Mouse (Mus musculus): Measurements from ENCODE around the gene Jund. TPM values are rescaled to one million over a fixed set of nuclear protein-coding genes. Genes with fewer than 3 reads are reported as not detected.

Gene Jund
- total and polyA plus RNA-seq, 3 experiments, result 16.5 to 18.8 TPM; not detected in 1

DNA sequence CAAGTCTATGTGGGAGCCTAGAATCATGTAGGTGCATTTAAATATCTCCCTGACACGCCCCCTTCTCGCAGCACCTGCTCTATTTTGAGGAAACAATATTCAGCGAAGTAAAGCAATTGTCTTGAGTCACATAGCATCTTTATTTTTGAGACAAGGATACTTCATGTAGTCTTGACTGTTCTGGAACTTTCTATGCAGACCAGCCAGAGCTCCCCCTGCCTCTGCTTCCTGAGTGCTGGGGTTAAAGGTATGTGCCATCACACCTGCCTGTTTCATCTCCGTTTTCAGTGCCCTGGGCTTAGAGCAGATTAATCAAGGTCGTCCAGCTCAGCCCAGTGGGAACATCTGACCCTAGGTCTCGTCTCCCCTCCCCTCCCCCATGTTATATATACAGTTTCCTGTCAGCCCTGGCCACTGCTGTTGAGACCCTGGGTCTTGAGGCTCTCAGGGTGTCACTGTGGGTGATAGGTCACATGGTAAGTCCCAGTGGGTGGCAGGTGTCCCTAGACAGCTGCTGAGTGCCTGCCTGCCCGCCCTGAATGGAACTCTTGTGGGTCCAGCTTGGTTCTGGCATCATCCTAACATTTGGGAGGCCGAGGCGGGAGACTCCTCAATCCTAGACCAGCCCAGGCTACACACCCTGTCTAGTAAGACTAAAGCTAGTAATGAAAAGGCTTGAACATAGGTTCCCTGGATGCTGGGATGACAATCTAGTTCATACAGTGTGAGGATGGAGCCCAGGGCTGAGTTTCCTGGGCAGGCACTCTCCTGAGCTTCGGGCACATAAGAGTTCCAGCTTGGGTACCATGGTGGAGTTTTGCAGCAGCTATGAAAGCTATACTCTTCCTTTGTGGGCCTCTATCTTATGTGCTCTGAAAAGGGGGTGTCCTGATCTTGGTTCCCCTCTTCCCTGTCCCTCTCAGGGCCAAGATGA is 2.6 kb downstream of the Jund start:
- H3K9me3 ChIP-seq (replicated peaks; ENCODE audit: insufficient read depth, low read length), result no peaks in the 10 kb centered on the region
- no peak overlapping the region for H3K4me3 ChIP-seq (ENCODE audit: control insufficient read depth in 1 of 2, insufficient read depth in 1 of 2, low read depth in 2 of 2, low read length in 2 of 2)
- no peak overlapping the region for H3K27ac ChIP-seq (ENCODE audit: control insufficient read depth, low read depth, low read length)
- TF ChIP-seq ZMIZ1 (IDR thresholded peaks at IDR 0.05; ENCODE audit: low read depth, low read length) (no peak), GATA1 (IDR thresholded peaks at IDR 0.05; ENCODE audit: low read depth, low read length) (no peak), CTCF (IDR thresholded peaks at IDR 0.05 in 2 of 3, conservative IDR thresholded peaks at IDR 0.05 in 1 of 3; ENCODE audit: control insufficient read depth in 1 of 3, insufficient read depth in 1 of 3, low read depth in 2 of 3, low read length in 3 of 3, poor library complexity in 1 of 3, severe bottlenecking in 1 of 3) (no peak), TBP (IDR thresholded peaks at IDR 0.05; ENCODE audit: low read depth, low read length) (no peak), MXI1 (IDR thresholded peaks at IDR 0.05; ENCODE audit: low read depth, low read length) (no peak), POLR2A (IDR thresholded peaks at IDR 0.05; ENCODE audit: control insufficient read depth in 1 of 2, insufficient read depth in 1 of 2, low read depth in 1 of 2, low read length in 2 of 2, poor library complexity in 1 of 2) (no peak), SIN3A (IDR thresholded peaks at IDR 0.05; ENCODE audit: low read length) (no peak), NELFE (IDR thresholded peaks at IDR 0.05; ENCODE audit: low read depth, low read length) (no peak)
- H3K36me3 ChIP-seq (ENCODE audit: control insufficient read depth in 1 of 2, insufficient read depth in 2 of 2, low read length in 2 of 2), result no peaks in the 10 kb centered on the region; a peak in 1 of 4 replicates
- no peak for DNase-seq (ENCODE audit: low read depth, low spot score)
- peaks cover 3 to 11% of the 10 kb centered on the region in 2 experiments for H3K4me1 ChIP-seq (ENCODE audit: control insufficient read depth in 1 of 2, insufficient read depth in 2 of 2, low read length in 2 of 2)
- no peak overlapping the region for H3K9ac ChIP-seq (ENCODE audit: control insufficient read depth, low read depth, low read length, poor library complexity, severe bottlenecking)
- no peaks in the 10 kb centered on the region for H3K27me3 ChIP-seq (ENCODE audit: control insufficient read depth in 1 of 2, insufficient read depth in 2 of 2, low read length in 2 of 2)
- H3K79me2 ChIP-seq (ENCODE audit: control insufficient read depth, insufficient read depth, low read length, poor library complexity), result peaks cover 11% of the 10 kb centered on the region; the same call in 1 of the 2 replicates

DNA sequence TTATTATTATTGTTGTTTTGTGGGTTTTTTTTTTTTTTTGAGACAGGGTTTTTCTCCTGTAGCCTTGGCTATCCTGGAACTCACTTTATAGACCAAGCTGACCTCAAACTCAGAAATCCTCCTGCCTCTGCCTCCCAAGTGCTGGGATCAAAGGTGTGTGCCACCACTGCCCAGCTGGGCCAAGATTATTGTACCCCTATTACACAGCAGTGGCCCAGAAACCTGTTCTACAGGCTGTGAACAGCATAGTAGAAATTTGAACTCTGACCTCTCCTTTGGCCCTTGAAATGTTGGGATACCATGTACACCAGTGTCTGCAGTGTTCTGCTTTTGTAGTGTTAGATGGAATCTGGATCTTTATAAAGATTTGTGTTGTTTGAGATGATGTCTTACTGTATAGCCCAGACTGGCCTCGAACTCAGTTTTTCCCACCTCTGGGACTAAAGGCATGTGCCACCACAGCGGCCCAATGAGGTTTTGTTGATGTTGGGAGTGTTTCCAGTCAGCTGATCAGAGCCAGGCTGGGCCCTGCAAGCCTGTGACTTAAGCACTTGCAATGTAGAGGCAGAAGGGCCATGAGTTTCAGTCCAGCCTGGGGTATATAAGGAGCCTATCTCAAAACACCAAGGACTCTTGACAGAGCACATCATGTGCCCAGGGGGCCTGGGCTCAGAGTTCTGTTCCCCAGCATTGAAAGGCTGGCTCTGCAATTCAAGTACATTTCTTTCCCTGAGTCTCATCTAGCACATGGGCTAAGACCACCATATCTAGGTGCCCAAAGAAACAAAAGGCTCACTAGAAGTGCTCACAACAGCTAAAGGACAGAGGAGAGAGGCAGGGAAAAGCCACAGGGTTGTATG is 3.5 kb downstream of the Jund start:
- Histone ChIP-seq H3K79me2 (ENCODE audit: control insufficient read depth, insufficient read depth, low read length, poor library complexity) (peaks cover 11% of the 10 kb centered on the region; the same call in 1 of the 2 replicates), H3K9me3 (replicated peaks; ENCODE audit: insufficient read depth, low read length) (no peaks in the 10 kb centered on the region), H3K27me3 (ENCODE audit: control insufficient read depth in 1 of 2, insufficient read depth in 2 of 2, low read length in 2 of 2) (no peaks in the 10 kb centered on the region), H3K4me3 (ENCODE audit: control insufficient read depth in 1 of 2, insufficient read depth in 1 of 2, low read depth in 2 of 2, low read length in 2 of 2) (no peak overlapping the region), H3K27ac (ENCODE audit: control insufficient read depth, low read depth, low read length) (no peak overlapping the region), H3K36me3 (ENCODE audit: control insufficient read depth in 1 of 2, insufficient read depth in 2 of 2, low read length in 2 of 2) (no peaks in the 10 kb centered on the region; a peak in 1 of 4 replicates), H3K9ac (ENCODE audit: control insufficient read depth, low read depth, low read length, poor library complexity, severe bottlenecking) (no peak overlapping the region), H3K4me1 (ENCODE audit: control insufficient read depth in 1 of 2, insufficient read depth in 2 of 2, low read length in 2 of 2) (peaks cover 3 to 6% of the 10 kb centered on the region in 2 experiments)
- TF ChIP-seq BHLHE40 (IDR thresholded peaks at IDR 0.05; ENCODE audit: borderline replicate concordance, low read depth, low read length) (no peak), E2F4 (IDR thresholded peaks at IDR 0.05; ENCODE audit: borderline replicate concordance, low read depth, low read length) (no peak), MYC (IDR thresholded peaks at IDR 0.05; ENCODE audit: low read depth, low read length) (no peak), MAX (IDR thresholded peaks at IDR 0.05; ENCODE audit: low read length) (no peak), TAL1 (IDR thresholded peaks at IDR 0.05; ENCODE audit: low read length) (no peak), KAT2A (conservative IDR thresholded peaks at IDR 0.05; ENCODE audit: low read depth, low read length) (no peak), MEF2A (IDR thresholded peaks at IDR 0.05; ENCODE audit: extremely low read depth, insufficient replicate concordance, low read depth, low read length, poor library complexity, severe bottlenecking) (no peak), CHD2 (IDR thresholded peaks at IDR 0.05; ENCODE audit: low read length) (no peak), MXI1 (IDR thresholded peaks at IDR 0.05; ENCODE audit: low read depth, low read length) (no peak), ZNF384 (IDR thresholded peaks at IDR 0.05; ENCODE audit: low read depth, low read length) (no peak), ZKSCAN1 (IDR thresholded peaks at IDR 0.05; ENCODE audit: low read depth, low read length) (no peak)
- DNase-seq (ENCODE audit: low read depth, low spot score), result no peak

Data from MEL (cell line).